Mouse (Mus musculus) G1E (cell line): ENCODE measurements at regions not wholly inside any gene's neighbourhood (a gene's known extent, or its start where the extent isn't known, plus 50 kb on each side); places are given as distances from the start of the nearest gene placed in this dataset.

Experiments used
- ATAC-seq: 2 replicates; pipeline ENCODE4 v1.8.0; 2016; ENCODE audit warnings: mild to moderate bottlenecking; ENCODE audit not compliant: insufficient number of reproducible peaks, poor library complexity, low FRiP score, severe bottlenecking; ENCODE audit errors: extremely low read depth
- DNase-seq: peaks from one replicate; pipeline ENCODE4 v3.0.0; 2012; ENCODE audit warnings: low spot score
- H3K27me3 ChIP-seq: 2 replicates; pipeline ENCODE4 v1.6.1; 2012; ENCODE audit warnings: mild to moderate bottlenecking, low read length, inconsistent platforms; ENCODE audit not compliant: insufficient read depth
- H3K36me3 ChIP-seq: replicated peaks from 2 replicates; pipeline ENCODE3; 2012; ENCODE audit warnings: mild to moderate bottlenecking, inconsistent platforms
- H3K4me1 ChIP-seq: 2 replicates; pipeline ENCODE4 v1.6.1; 2012; ENCODE audit warnings: low read depth, low read length, inconsistent platforms, mixed read lengths; ENCODE audit not compliant: insufficient read depth
- H3K4me3 ChIP-seq: 2 replicates; pipeline ENCODE4 v1.5.1; 2012; ENCODE audit warnings: low read depth, mild to moderate bottlenecking, inconsistent platforms, low read length, moderate library complexity, mixed read lengths
- H3K9me3 ChIP-seq: replicated peaks from 2 replicates; pipeline ENCODE4 v1.6.1; 2012; ENCODE audit warnings: inconsistent platforms
- CTCF ChIP-seq: IDR thresholded peaks from 2 replicates; pipeline ENCODE4 v1.5.1; 2012; ENCODE audit warnings: low read depth, low read length, inconsistent platforms, mixed read lengths
- GATA1 ChIP-seq: IDR thresholded peaks from 2 replicates; pipeline ENCODE4 v1.6.1; 2012; ENCODE audit warnings: borderline replicate concordance, low read length, inconsistent platforms, mixed read lengths
- GATA2 ChIP-seq: IDR thresholded peaks from 2 replicates; pipeline ENCODE4 v1.6.1; 2012; ENCODE audit warnings: low read depth, low read length, inconsistent platforms, borderline replicate concordance
- POLR2AphosphoS5 ChIP-seq: IDR thresholded peaks from 2 replicates; pipeline ENCODE4 v1.6.1; 2012; ENCODE audit warnings: low read depth, low read length, inconsistent platforms; ENCODE audit not compliant: insufficient replicate concordance
- TAL1 ChIP-seq: conservative IDR thresholded peaks from 2 replicates; pipeline ENCODE4 v1.6.1; 2012; ENCODE audit warnings: low read depth, low read length, inconsistent platforms, mixed read lengths

GRCm38 (mm10) chr16:49578976-49579375, 120.1 kb upstream of the Ift57 start:
- no peaks in the 10 kb centered on the region for H3K4me1 ChIP-seq
- H3K36me3 ChIP-seq: no peaks in the 10 kb centered on the region
- no peaks in the 10 kb centered on the region for H3K9me3 ChIP-seq
- TF ChIP-seq CTCF: no peak
- no peak for TF ChIP-seq POLR2AphosphoS5
- TF ChIP-seq GATA1: no peak
- TF ChIP-seq TAL1: no peak
- TF ChIP-seq GATA2: no peak
- H3K27me3 ChIP-seq: peaks cover 22% of the 10 kb centered on the region
- DNase-seq (no peak), ATAC-seq (no peak)
- no peak overlapping the region for H3K4me3 ChIP-seq

- Histone ChIP-seq H3K4me1 (no peaks in the 10 kb centered on the region), H3K4me3 (no peak overlapping the region), H3K27me3 (peaks cover 17% of the 10 kb centered on the region), H3K9me3 (no peaks in the 10 kb centered on the region), H3K36me3 (no peaks in the 10 kb centered on the region)
- TF ChIP-seq CTCF (no peak), GATA2 (no peak), GATA1 (no peak), TAL1 (no peak), POLR2AphosphoS5 (no peak)
- ATAC-seq: no peak
- no peak for DNase-seq
Measured at GRCm38 (mm10) chr16:49580708-49581107, 118.3 kb upstream of the Ift57 start.

DNA sequence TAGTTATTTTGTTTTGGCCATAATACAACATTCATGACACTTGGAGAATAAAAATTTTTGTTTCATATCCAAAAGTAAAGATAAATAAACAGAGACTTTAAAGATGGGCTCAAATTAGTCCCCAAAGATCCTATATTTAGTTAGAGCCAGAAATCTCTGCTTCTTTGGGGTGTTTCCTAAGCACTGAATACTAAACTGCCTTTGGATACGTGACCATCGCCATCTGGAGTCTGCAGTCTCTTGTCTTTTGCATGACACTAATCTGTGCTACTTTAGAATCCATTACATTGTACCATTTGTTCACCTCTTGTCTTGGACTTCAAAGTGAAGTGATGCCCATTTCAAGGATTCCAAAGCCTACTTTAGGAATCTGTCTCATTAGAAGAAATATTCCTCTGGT, 92.5 kb upstream of the Ift57 start:
- Histone ChIP-seq H3K4me1 (no peaks in the 10 kb centered on the region), H3K27me3 (no peaks in the 10 kb centered on the region), H3K4me3 (no peak overlapping the region), H3K9me3 (0 out of 2 replicates have a peak, but pooled peaks cover 1% of the 10 kb centered on the region), H3K36me3 (no peaks in the 10 kb centered on the region)
- TF ChIP-seq POLR2AphosphoS5 (no peak), GATA1 (no peak), TAL1 (no peak), CTCF (no peak), GATA2 (no peak)
- no peak for DNase-seq
- no peak for ATAC-seq

DNA sequence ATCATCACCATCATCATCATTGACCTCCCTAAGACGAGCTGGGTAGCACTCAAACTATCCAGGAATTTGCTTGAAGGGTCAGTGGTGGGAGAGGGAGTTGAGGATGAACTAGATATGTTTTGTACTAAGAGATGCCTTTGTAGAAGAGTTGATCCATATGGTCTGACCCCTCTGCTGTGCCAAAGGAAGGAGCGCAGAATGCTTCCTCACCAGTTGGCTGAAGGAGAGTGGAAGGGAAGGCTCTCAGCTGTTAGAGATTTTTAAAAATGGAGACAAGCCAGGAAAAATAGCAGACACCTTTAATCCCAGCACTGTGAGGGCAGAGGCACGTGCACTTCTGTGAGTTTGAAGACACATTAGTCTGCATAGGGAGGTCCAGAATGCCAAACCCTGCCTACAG, 84.2 kb upstream of the Ift57 start:
- H3K36me3 ChIP-seq: no peaks in the 10 kb centered on the region
- peaks cover 6% of the 10 kb centered on the region for H3K9me3 ChIP-seq
- no peaks in the 10 kb centered on the region for H3K4me1 ChIP-seq
- H3K4me3 ChIP-seq: no peak overlapping the region
- no peak for TF ChIP-seq POLR2AphosphoS5
- TF ChIP-seq TAL1: no peak
- TF ChIP-seq GATA1: no peak
- no peak for TF ChIP-seq CTCF
- ATAC-seq (no peak), DNase-seq (no peak)
- H3K27me3 ChIP-seq: no peaks in the 10 kb centered on the region

- no peaks in the 10 kb centered on the region for H3K36me3 ChIP-seq
Measured at GRCm38 (mm10) chr16:49615342-49616020, 83.6 kb upstream of the Ift57 start.

GRCm38 (mm10) chr16:49616263-49616872, 82.7 kb upstream of the Ift57 start:
- Histone ChIP-seq H3K4me3 (no peak overlapping the region), H3K9me3 (peaks cover 6% of the 10 kb centered on the region), H3K36me3 (no peaks in the 10 kb centered on the region), H3K4me1 (no peaks in the 10 kb centered on the region), H3K27me3 (peaks cover 2% of the 10 kb centered on the region; the same call in 1 of the 2 replicates)
- TF ChIP-seq GATA2 (no peak), POLR2AphosphoS5 (no peak), TAL1 (no peak), CTCF (no peak), GATA1 (no peak)
- DNase-seq: no peak
- no peak for ATAC-seq

More at GRCm38 (mm10) chr16:49615342-49616020, 83.6 kb upstream of the Ift57 start:
- Histone ChIP-seq H3K9me3 (peaks cover 6% of the 10 kb centered on the region), H3K4me1 (no peaks in the 10 kb centered on the region), H3K4me3 (no peak overlapping the region), H3K27me3 (peaks cover 2% of the 10 kb centered on the region; the same call in 1 of the 2 replicates)
- TF ChIP-seq GATA1: no peak
- TF ChIP-seq TAL1: no peak
- TF ChIP-seq GATA2: no peak
- no peak for TF ChIP-seq POLR2AphosphoS5
- TF ChIP-seq CTCF: no peak
- no peak for ATAC-seq
- DNase-seq: no peak

DNA sequence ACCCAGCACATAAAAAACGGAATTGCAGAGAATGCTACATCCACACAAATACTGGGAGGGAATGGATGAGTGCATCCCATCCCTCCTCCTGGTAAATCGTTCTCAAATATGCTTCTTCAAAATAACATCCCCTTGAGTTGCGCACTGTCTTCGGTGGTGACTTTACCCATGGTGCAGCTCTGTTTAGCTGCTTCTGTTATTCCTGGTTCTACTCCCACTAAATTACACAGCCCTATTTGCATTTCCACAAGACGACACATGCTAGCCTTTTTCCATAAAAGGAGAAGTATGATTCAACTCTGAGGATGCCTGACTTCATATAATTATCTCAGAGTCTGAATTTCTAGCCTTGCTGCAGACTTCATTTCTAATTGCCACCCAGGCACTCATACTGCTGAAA, 65.5 kb upstream of the Ift57 start:
- ATAC-seq: no peak
- TF ChIP-seq TAL1 (no peak), CTCF (no peak), POLR2AphosphoS5 (no peak), GATA2 (no peak), GATA1 (no peak)
- H3K9me3 ChIP-seq: no peaks in the 10 kb centered on the region
- H3K27me3 ChIP-seq: peaks cover 15% of the 10 kb centered on the region
- peaks cover 5% of the 10 kb centered on the region; the same call in 1 of the 2 replicates for H3K4me1 ChIP-seq
- no peaks in the 10 kb centered on the region for H3K36me3 ChIP-seq
- no peak for DNase-seq
- H3K4me3 ChIP-seq: no peak overlapping the region
